Mouse (Mus musculus) C2C12 (cell line): ENCODE results near the gene Scn1a.

ENCODE experiments used
- CEBPB ChIP-seq: IDR thresholded peaks from one replicate; pipeline ENCODE4 v1.6.1; 2011; ENCODE audit warnings: low read depth, mild to moderate bottlenecking, control low read depth, moderate library complexity
- CTCF ChIP-seq: IDR thresholded peaks from one replicate; pipeline ENCODE4 v1.5.1; 2011; ENCODE audit not compliant: control insufficient read depth, insufficient read depth, insufficient read length
- FOSL1 ChIP-seq: IDR thresholded peaks from one replicate; pipeline ENCODE4 v1.8.0; 2011; ENCODE audit warnings: mild to moderate bottlenecking, low read length; ENCODE audit not compliant: poor library complexity, insufficient read depth, severe bottlenecking
- MAX ChIP-seq: IDR thresholded peaks from one replicate; pipeline ENCODE4 v1.6.1; 2011; ENCODE audit warnings: mild to moderate bottlenecking, control low read depth
- MYOG ChIP-seq: IDR thresholded peaks from one replicate; pipeline ENCODE4 v1.6.1; 2011; ENCODE audit not compliant: control insufficient read depth, insufficient read length; ENCODE audit errors: extremely low read depth
- USF1 ChIP-seq: IDR thresholded peaks from one replicate; pipeline ENCODE4 v1.6.1; 2011; ENCODE audit warnings: low read depth, mild to moderate bottlenecking, control low read depth, moderate library complexity

DNA sequence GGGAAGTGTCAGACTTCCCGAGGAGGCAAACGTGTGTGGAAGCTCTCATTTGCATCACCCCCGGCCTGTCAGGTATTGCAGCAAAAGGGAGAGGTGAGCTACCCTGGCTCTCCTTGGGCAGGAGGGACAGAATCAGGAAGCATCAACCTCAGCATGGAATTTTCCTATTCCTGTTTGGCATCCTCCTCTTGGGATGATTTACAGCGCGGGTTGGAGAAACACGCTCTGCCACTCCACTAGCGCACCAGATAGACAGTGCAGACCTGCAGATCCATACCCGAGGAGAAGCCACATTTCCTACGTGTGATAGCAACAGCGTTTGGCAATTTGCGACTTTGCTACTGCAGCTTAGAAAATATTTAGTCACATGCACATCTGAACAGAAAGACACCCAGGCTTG is 32.2 kb downstream of the Scn1a start:
- TF ChIP-seq CTCF (no peak), USF1 (no peak), MYOG (no peak), FOSL1 (no peak), MAX (no peak), CEBPB (no peak)
